Mouse (Mus musculus): ENCODE measurements around the gene 4931414P19Rik. TPM values are rescaled to one million over a fixed set of nuclear protein-coding genes. Genes with fewer than 3 reads are reported as not detected.
"Not testable (repeated sequence)": the region's sequence is repeated elsewhere in the genome, so short reads cannot be mapped to it uniquely, and the experiment has no call there.

Gene 4931414P19Rik
- total RNA-seq, 4 experiments from 2014 or later = 2.0 to 2.8 (median 2.6) TPM

GRCm38 (mm10) chr14:54629797-54630196, 24.0 kb upstream of the 4931414P19Rik start:
- DNase-seq (ENCODE audit: low spot score in 2 of 2) = no peak

- no peak for DNase-seq (ENCODE audit: low spot score in 2 of 2)
These were observed 22.3 kb upstream of the 4931414P19Rik start for GRCm38 (mm10) chr14:54628103-54628502.

GRCm38 (mm10) chr14:54624976-54625375, 19.2 kb upstream of the 4931414P19Rik start:
- DNase-seq (ENCODE audit: low spot score in 2 of 2) = no peak

- no peak for DNase-seq (ENCODE audit: low spot score in 2 of 2)
These were observed 17.5 kb upstream of the 4931414P19Rik start for GRCm38 (mm10) chr14:54623334-54623733.

- no peak for DNase-seq (ENCODE audit: low spot score in 2 of 2)
These were observed 15.3 kb upstream of the 4931414P19Rik start, which contains the start of gene Psmb11 for GRCm38 (mm10) chr14:54621133-54621532. Gene Psmb11, plus strand, starts transcription at chr14:54621433.

- peak; percentile 83 to 87 for DNase-seq (ENCODE audit: low spot score in 2 of 2)
These were observed 12.1 kb upstream of the 4931414P19Rik start, which contains the start of gene Psmb5 for GRCm38 (mm10) chr14:54617897-54618365. Gene Psmb5, minus strand, starts transcription at chr14:54618022.

GRCm38 (mm10) chr14:54617152-54617896, 11.5 kb upstream of the 4931414P19Rik start:
- no peak for DNase-seq (ENCODE audit: low spot score in 2 of 2)

- no peak for DNase-seq (ENCODE audit: low spot score in 2 of 2)
These were observed 10.5 kb upstream of the 4931414P19Rik start for GRCm38 (mm10) chr14:54616226-54616825.

- not testable (repeated sequence) for DNase-seq (ENCODE audit: low spot score in 2 of 2)
These were observed 8.3 kb upstream of the 4931414P19Rik start for GRCm38 (mm10) chr14:54614130-54614529.

- DNase-seq (ENCODE audit: low spot score in 2 of 2) = no peak
These were observed 4.9 kb upstream of the 4931414P19Rik start for GRCm38 (mm10) chr14:54610648-54611047.

GRCm38 (mm10) chr14:54609962-54610361, 4.2 kb upstream of the 4931414P19Rik start:
- no peak for DNase-seq (ENCODE audit: low spot score in 2 of 2)

GRCm38 (mm10) chr14:54609245-54609644, 3.5 kb upstream of the 4931414P19Rik start:
- DNase-seq (ENCODE audit: low spot score in 2 of 2) = no peak

- no peak for DNase-seq (ENCODE audit: low spot score in 2 of 2)
These were observed 1.4 kb upstream of the 4931414P19Rik start for GRCm38 (mm10) chr14:54607226-54607625.

GRCm38 (mm10) chr14:54603686-54604085, 2.1 kb downstream of the 4931414P19Rik start:
- no peak for DNase-seq (ENCODE audit: low spot score in 2 of 2)

GRCm38 (mm10) chr14:54603038-54603654, 2.6 kb downstream of the 4931414P19Rik start:
- DNase-seq (ENCODE audit: low spot score in 2 of 2) = peak; percentile 95 to 96

- DNase-seq (ENCODE audit: low spot score in 2 of 2) = no peak
These were observed 3.2 kb downstream of the 4931414P19Rik start for GRCm38 (mm10) chr14:54602613-54603012.

- no peak for DNase-seq (ENCODE audit: low spot score in 2 of 2)
These were observed 4.2 kb downstream of the 4931414P19Rik start for GRCm38 (mm10) chr14:54601601-54602000.

- DNase-seq (ENCODE audit: low spot score in 2 of 2) = no peak
These were observed 8.7 kb downstream of the 4931414P19Rik start for GRCm38 (mm10) chr14:54597084-54597483.

- no peak for DNase-seq (ENCODE audit: low spot score in 2 of 2)
These were observed 11.0 kb downstream of the 4931414P19Rik start for GRCm38 (mm10) chr14:54594631-54595414.

GRCm38 (mm10) chr14:54594055-54594454, 11.7 kb downstream of the 4931414P19Rik start:
- DNase-seq (ENCODE audit: low spot score in 2 of 2) = no peak

GRCm38 (mm10) chr14:54592319-54592934, 13.4 kb downstream of the 4931414P19Rik start:
- no peak for DNase-seq (ENCODE audit: low spot score in 2 of 2)

Measured in gastrocnemius, adult 8-10 months (tissue).